In genomic region chr2:26903311-26903710, GRCm38 (mm10) we compare ENCODE assay signal across 8 mouse cellular contexts. TPM values are rescaled to one million over a fixed set of nuclear protein-coding genes. Genes with fewer than 3 reads are reported as not detected.
DNase-seq lines count a peak whose midpoint lies in the region; ATAC-seq and TF ChIP-seq lines count a peak whose summit lies in the region.

No protein-coding gene starts in this region.

- H3K4me3 ChIP-seq in layer of hippocampus, adult 2 months = peak overlapping the region; percentile 90
- H3K4me3 ChIP-seq in cortical plate, adult 2 months (ENCODE audit: insufficient read depth, low read length) = peak overlapping the region; percentile 83
- H3K4me3 ChIP-seq in hindbrain, embryonic 15.5 days = peak overlapping the region; percentile 69
- H3K4me3 ChIP-seq in midbrain, embryonic 16.5 days (ENCODE audit: low read depth, low read length) = peak overlapping the region; percentile 76

- 13% methylated on average over 7 of the region's 7 CpGs for WGBS in hindbrain, embryonic 15.5 days
- 7% methylated on average over 7 of the region's 7 CpGs for WGBS in midbrain, embryonic 16.5 days

- H3K36me3 ChIP-seq in hindbrain, embryonic 15.5 days = peaks cover 48% of the 10 kb centered on the region
- peaks cover 32% of the 10 kb centered on the region for H3K36me3 ChIP-seq in midbrain, embryonic 16.5 days (ENCODE audit: control insufficient read depth, insufficient read depth, low read length)

- TF ChIP-seq CTCF in layer of hippocampus, adult 2 months (conservative IDR thresholded peaks at IDR 0.05) = no peak
- no peak for TF ChIP-seq CTCF in cortical plate, adult 2 months (IDR thresholded peaks at IDR 0.05; ENCODE audit: extremely low read depth, insufficient read depth, low read length)

- no peak for ATAC-seq in hindbrain, embryonic 15.5 days (ENCODE audit: low FRiP score, low read depth)
- no peak for ATAC-seq in midbrain, embryonic 16.5 days
- no peak for ATAC-seq in cerebellum, adult (ENCODE audit: insufficient number of reproducible peaks, low FRiP score, low TSS enrichment)

- H3K4me1 ChIP-seq in cortical plate, adult 2 months (ENCODE audit: control insufficient read depth, insufficient read depth, low read length) = peaks cover 8% of the 10 kb centered on the region
- H3K4me1 ChIP-seq in hindbrain, embryonic 15.5 days (replicated peaks) = peaks cover 42% of the 10 kb centered on the region
- peaks cover 21% of the 10 kb centered on the region for H3K4me1 ChIP-seq in midbrain, embryonic 16.5 days (ENCODE audit: control insufficient read depth, insufficient read depth, low read length)

- H3K9ac ChIP-seq in hindbrain, embryonic 15.5 days = peak overlapping the region; percentile 68
- H3K9ac ChIP-seq in midbrain, embryonic 16.5 days (ENCODE audit: low read depth, low read length) = peak overlapping the region; percentile 72

- no peak for TF ChIP-seq POLR2A in cortical plate, adult 2 months (IDR thresholded peaks at IDR 0.05; ENCODE audit: extremely low read depth, insufficient read depth, low read length)

- peak overlapping the region; percentile 92 for H3K27ac ChIP-seq in layer of hippocampus, adult 2 months
- peak overlapping the region; percentile 17; the same call in 1 of the 2 replicates for H3K27ac ChIP-seq in cortical plate, adult 2 months (ENCODE audit: insufficient read depth, low read length)
- H3K27ac ChIP-seq in hindbrain, embryonic 15.5 days (replicated peaks) = peak overlapping the region; percentile 82
- peak overlapping the region; percentile 86 for H3K27ac ChIP-seq in midbrain, embryonic 16.5 days (ENCODE audit: low read length)

- H3K4me2 ChIP-seq in hindbrain, embryonic 15.5 days = peak overlapping the region; percentile 66
- peak overlapping the region; percentile 72 for H3K4me2 ChIP-seq in midbrain, embryonic 16.5 days (ENCODE audit: low read length)

- no peaks in the 10 kb centered on the region for H3K27me3 ChIP-seq in hindbrain, embryonic 15.5 days
- no peaks in the 10 kb centered on the region for H3K27me3 ChIP-seq in midbrain, embryonic 16.5 days (ENCODE audit: control insufficient read depth, insufficient read depth, low read depth, low read length)

- no peak for DNase-seq in layer of hippocampus, adult 2 months (ENCODE audit: low spot score in 2 of 2)
- no peak for DNase-seq in layer of hippocampus, adult 18-20 months (ENCODE audit: low spot score in 2 of 2)
- DNase-seq in layer of hippocampus, adult 9-11 months = no peak
- no peak for DNase-seq in layer of hippocampus, adult 9-10 months (ENCODE audit: low spot score)

- no peaks in the 10 kb centered on the region for H3K9me3 ChIP-seq in hindbrain, embryonic 15.5 days
- no peaks in the 10 kb centered on the region for H3K9me3 ChIP-seq in midbrain, embryonic 16.5 days (replicated peaks; ENCODE audit: control insufficient read depth, low read length, poor library complexity, severe bottlenecking)

RNA-seq across cellular contexts. Expression of gene Surf6, which starts 0.6 kb away (rescaled TPM):
- total RNA-seq in layer of hippocampus, adult 2 months (2021) = 10 to 100 TPM; 24.3 to 27.6 TPM
- 10 to 100 TPM; 26.4 to 29.0 TPM for total RNA-seq in layer of hippocampus, adult 18-20 months (2021)
- polyA plus RNA-seq in cortical plate, adult 2 months (2012; rRNA removed) = 18.7 and 19.1 TPM in 2 replicates
- 28.9 and 31.2 TPM in 2 replicates for polyA plus RNA-seq in hindbrain, embryonic 15.5 days (2015; fragmentation: Nextera tagmentation; extraction: Ambion mirVana)
- 30.7 and 32.6 TPM in 2 replicates for polyA plus RNA-seq in midbrain, embryonic 16.5 days (2015; fragmentation: Nextera tagmentation; extraction: Ambion mirVana)

RNA-seq across cellular contexts. Expression of gene Med22, which starts 7.2 kb away (rescaled TPM):
- total RNA-seq in layer of hippocampus, adult 2 months (2021) = 10 to 100 TPM; 44.6 to 46.5 TPM
- total RNA-seq in layer of hippocampus, adult 18-20 months (2021) = 10 to 100 TPM; 47.5 to 50.1 TPM
- polyA plus RNA-seq in cortical plate, adult 2 months (2012; rRNA removed) = 44.1 and 47.4 TPM in 2 replicates
- 126 TPM in 2 replicates for polyA plus RNA-seq in hindbrain, embryonic 15.5 days (2015; fragmentation: Nextera tagmentation; extraction: Ambion mirVana)
- polyA plus RNA-seq in midbrain, embryonic 16.5 days (2015; fragmentation: Nextera tagmentation; extraction: Ambion mirVana) = 134 and 137 TPM in 2 replicates

RNA-seq across cellular contexts. Expression of gene Rpl7a, which starts 7.3 kb away (rescaled TPM):
- 100 to 1,000 TPM; 245 to 261 TPM for total RNA-seq in layer of hippocampus, adult 2 months (2021)
- 100 to 1,000 TPM; 253 to 258 TPM for total RNA-seq in layer of hippocampus, adult 18-20 months (2021)
- polyA plus RNA-seq in cortical plate, adult 2 months (2012; rRNA removed) = 642 and 671 TPM in 2 replicates
- polyA plus RNA-seq in hindbrain, embryonic 15.5 days (2015; fragmentation: Nextera tagmentation; extraction: Ambion mirVana) = 390 and 399 TPM in 2 replicates
- polyA plus RNA-seq in midbrain, embryonic 16.5 days (2015; fragmentation: Nextera tagmentation; extraction: Ambion mirVana) = 376 and 399 TPM in 2 replicates

RNA-seq across cellular contexts. Expression of gene Surf2, which starts 12.9 kb away (rescaled TPM):
- total RNA-seq in layer of hippocampus, adult 2 months (2021) = 10 to 100 TPM; 35.9 to 36.9 TPM
- total RNA-seq in layer of hippocampus, adult 18-20 months (2021) = 10 to 100 TPM; 34.2 to 36.5 TPM
- 56.9 and 59.0 TPM in 2 replicates for polyA plus RNA-seq in cortical plate, adult 2 months (2012; rRNA removed)
- polyA plus RNA-seq in hindbrain, embryonic 15.5 days (2015; fragmentation: Nextera tagmentation; extraction: Ambion mirVana) = 56.9 and 57.2 TPM in 2 replicates
- 58.6 and 59.2 TPM in 2 replicates for polyA plus RNA-seq in midbrain, embryonic 16.5 days (2015; fragmentation: Nextera tagmentation; extraction: Ambion mirVana)

RNA-seq across cellular contexts. Expression of gene Surf1, which starts 13.0 kb away (rescaled TPM):
- total RNA-seq in layer of hippocampus, adult 2 months (2021) = 100 to 1,000 TPM in 1 of 2 experiments, 10 to 100 TPM in 1; 96.7 to 101 TPM
- total RNA-seq in layer of hippocampus, adult 18-20 months (2021) = 100 to 1,000 TPM; 109 to 111 TPM
- 136 and 138 TPM in 2 replicates for polyA plus RNA-seq in cortical plate, adult 2 months (2012; rRNA removed)
- polyA plus RNA-seq in hindbrain, embryonic 15.5 days (2015; fragmentation: Nextera tagmentation; extraction: Ambion mirVana) = 84.8 and 87.1 TPM in 2 replicates
- 90.1 and 97.5 TPM in 2 replicates for polyA plus RNA-seq in midbrain, embryonic 16.5 days (2015; fragmentation: Nextera tagmentation; extraction: Ambion mirVana)

Comparison
In these comparisons a context has a peak if more than half of its experiments do, and no peak if none do; other contexts are left out.
1. H3K27ac ChIP-seq: peak in every context shown above with its lines; median percentile 92 in layer of hippocampus, adult 2 months; 86 in midbrain, embryonic 16.5 days; 82 in hindbrain, embryonic 15.5 days; 17 in cortical plate, adult 2 months.